Mouse (Mus musculus): ENCODE results near the gene Inafm2. TPM values are rescaled to one million over a fixed set of nuclear protein-coding genes. Genes with fewer than 3 reads are reported as not detected.
A peak's percentile ranks its signal among the peaks of the same experiment; 100 is the strongest.

Inafm2 gene
- polyA plus RNA-seq, 1 experiment, result 28.5 TPM

DNA sequence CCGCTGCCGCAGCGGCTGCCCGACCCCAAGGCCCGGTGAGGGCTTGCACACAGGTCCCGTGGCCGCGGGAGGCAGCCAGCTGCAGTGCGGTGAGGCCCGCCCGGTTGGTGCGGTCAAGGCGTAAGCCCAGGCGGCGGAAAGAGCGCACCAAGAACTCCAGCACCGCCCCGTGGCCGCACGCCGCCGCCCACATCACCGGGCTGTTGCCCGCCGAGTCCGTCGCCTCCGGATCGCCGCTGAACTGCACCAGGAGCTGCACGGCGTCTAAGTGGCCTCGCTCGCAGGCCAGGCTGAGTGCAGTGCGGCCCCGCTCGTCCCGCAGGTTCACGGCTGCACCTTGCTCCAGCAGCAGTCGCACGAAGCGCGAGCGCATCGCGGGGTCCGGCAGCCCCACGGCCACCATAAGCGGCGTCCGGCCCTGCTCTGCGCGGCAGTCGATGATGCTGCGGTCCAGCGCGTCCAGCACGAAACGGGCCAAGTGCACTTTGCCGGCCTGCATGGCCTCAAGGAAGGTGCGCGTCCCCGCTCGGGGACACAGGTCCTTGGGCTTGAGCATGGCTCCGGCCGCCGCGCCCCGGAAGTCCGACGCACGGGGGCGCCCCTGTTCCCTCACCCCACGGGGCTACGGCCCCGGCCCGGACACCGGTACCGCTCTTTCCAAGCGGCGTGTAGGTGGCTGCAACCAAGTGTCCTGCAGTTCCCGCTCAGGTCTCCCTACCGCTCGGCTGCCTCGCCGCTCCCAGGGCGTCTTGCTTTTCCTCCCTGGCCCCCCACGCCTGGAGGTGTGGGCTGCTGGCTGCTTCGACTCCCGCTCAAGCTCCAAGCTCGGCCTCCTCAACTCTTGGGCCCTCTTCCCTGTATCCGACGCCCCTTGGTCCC is 42.4 kb upstream of the Inafm2 start:
- Histone ChIP-seq H3K4me3 (replicated peaks; ENCODE audit: control insufficient read depth, low read depth, low read length) (peak overlapping the region; percentile 64), H3K27ac (ENCODE audit: control insufficient read depth, insufficient read depth, low read depth, low read length, poor library complexity) (peak overlapping the region; percentile 3; the same call in 1 of the 2 replicates), H3K4me1 (ENCODE audit: control insufficient read depth, insufficient read depth, low read length) (peaks cover 4% of the 10 kb centered on the region)
- under 1% methylated on average over 93 of the region's 93 CpGs for WGBS
- TF ChIP-seq POLR2A (IDR thresholded peaks at IDR 0.05; ENCODE audit: borderline replicate concordance, control insufficient read depth, low read depth, low read length) (peak; percentile 18; the same call in 1 of the 2 replicates), CTCF (IDR thresholded peaks at IDR 0.05; ENCODE audit: control insufficient read depth, insufficient read depth, low read length) (no peak; the same call in 1 of the 2 replicates)

DNA sequence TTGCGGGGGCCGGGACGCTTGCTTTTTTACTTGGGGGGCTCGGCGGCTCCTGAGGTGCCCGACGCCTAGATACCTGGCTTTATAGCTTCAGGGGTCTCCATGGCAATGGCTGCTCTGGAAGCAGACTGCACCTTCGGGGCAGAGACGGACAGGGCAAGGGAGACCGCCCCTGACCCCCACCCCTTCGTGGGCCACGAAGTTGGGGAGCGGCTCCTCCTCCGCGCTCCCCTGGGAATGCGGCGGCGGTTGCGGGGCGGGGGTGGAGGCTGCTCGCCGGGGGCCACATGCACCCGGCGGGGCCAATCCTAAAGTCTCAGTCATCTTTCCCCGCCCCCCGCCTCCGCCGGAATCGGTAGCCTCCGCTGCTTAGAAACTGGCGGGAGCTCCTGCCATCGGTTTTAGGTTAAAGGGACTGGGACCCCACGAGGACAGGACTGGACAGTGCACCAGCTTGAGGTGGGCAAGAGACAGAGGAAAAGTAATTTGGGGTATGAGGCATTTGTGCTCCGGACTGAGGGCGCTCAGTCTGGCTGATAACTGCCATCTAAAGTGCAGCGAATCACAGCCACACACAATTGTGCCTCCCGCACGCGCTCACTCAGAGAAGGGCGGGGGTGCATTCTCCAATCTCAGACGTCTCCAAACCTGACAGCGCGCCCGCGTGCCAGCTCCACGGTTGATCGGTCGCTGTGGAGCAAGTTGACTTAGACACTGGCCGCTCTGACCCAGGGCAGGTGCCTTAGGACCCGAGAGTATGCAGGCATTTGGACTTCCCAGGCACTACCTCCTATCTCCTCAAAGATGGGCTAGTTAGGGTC is 41.4 kb upstream of the Inafm2 start, which contains the start of gene Ankrd63:
Ankrd63 (minus strand) TSS at position 51 of the 818 bp plus-strand sequence.
- Histone ChIP-seq H3K4me1 (ENCODE audit: control insufficient read depth, insufficient read depth, low read length) (peaks cover 4% of the 10 kb centered on the region), H3K4me3 (replicated peaks; ENCODE audit: control insufficient read depth, low read depth, low read length) (peak within 1 kb of the TSS; percentile 64), H3K27ac (ENCODE audit: control insufficient read depth, insufficient read depth, low read depth, low read length, poor library complexity) (peak within 1 kb of the TSS; percentile 3; the same call in 1 of the 2 replicates)
- 1% methylated on average over 50 of the region's 50 CpGs for WGBS
- TF ChIP-seq CTCF (IDR thresholded peaks at IDR 0.05; ENCODE audit: control insufficient read depth, insufficient read depth, low read length) (no peak), POLR2A (IDR thresholded peaks at IDR 0.05; ENCODE audit: borderline replicate concordance, control insufficient read depth, low read depth, low read length) (no peak)

DNA sequence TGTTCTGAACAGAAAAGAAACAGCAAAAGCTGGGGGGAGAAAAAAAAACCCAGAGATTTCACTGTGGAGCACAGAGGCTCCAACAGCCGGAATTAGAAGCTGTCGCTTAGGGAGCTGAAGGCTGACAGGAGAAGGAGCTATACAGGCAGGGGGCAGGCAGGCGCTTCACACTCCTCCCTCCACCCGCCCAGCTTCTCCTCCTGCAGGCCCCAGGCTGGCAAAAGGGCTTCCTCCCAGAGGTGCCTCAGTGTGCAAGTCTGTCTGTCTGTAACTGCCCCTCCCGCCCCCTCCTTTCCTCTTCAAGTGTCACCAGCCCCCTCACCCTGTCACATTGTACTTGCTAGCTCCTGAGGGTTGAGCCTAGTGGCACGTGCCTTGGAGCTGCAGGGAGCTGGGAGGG is 39.1 kb upstream of the Inafm2 start:
- H3K4me1 ChIP-seq (ENCODE audit: control insufficient read depth, insufficient read depth, low read length), result peaks cover 8% of the 10 kb centered on the region
- TF ChIP-seq CTCF (IDR thresholded peaks at IDR 0.05; ENCODE audit: control insufficient read depth, insufficient read depth, low read length) (no peak), POLR2A (IDR thresholded peaks at IDR 0.05; ENCODE audit: borderline replicate concordance, control insufficient read depth, low read depth, low read length) (no peak)
- H3K4me3 ChIP-seq (replicated peaks; ENCODE audit: control insufficient read depth, low read depth, low read length), result no peak overlapping the region
- no peak overlapping the region for H3K27ac ChIP-seq (ENCODE audit: control insufficient read depth, insufficient read depth, low read depth, low read length, poor library complexity)
- WGBS, result 7% methylated on average over 6 of the region's 6 CpGs

DNA sequence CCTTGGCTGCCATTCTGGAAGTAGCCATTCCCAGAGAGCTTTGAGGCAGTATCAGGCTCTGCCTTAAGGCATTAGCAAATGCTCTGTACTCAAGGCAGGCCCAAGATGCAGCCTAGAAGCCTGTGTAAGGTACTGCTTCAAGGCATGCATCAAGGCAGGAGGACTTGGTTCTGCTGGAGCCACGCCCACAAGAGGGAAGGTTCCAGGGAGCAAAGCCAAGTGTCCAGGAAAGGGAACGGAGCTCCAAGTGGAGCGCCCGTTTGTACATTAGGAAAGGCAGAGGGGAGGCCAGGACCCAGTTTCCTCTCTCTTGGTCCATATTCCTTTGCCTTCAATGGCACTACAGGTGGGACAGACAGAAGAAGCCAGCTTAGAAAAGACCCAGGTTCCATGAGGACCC is 37.1 kb upstream of the Inafm2 start:
- peaks cover 8% of the 10 kb centered on the region for H3K4me1 ChIP-seq (ENCODE audit: control insufficient read depth, insufficient read depth, low read length)
- WGBS, result 71% methylated on average over 4 of the region's 4 CpGs
- H3K4me3 ChIP-seq (replicated peaks; ENCODE audit: control insufficient read depth, low read depth, low read length), result no peak overlapping the region
- no peak overlapping the region for H3K27ac ChIP-seq (ENCODE audit: control insufficient read depth, insufficient read depth, low read depth, low read length, poor library complexity)
- no peak for TF ChIP-seq POLR2A (IDR thresholded peaks at IDR 0.05; ENCODE audit: borderline replicate concordance, control insufficient read depth, low read depth, low read length)
- TF ChIP-seq CTCF (IDR thresholded peaks at IDR 0.05; ENCODE audit: control insufficient read depth, insufficient read depth, low read length), result no peak

GRCm38 (mm10) chr2:118709655-118710221 is 35.8 kb upstream of the Inafm2 start:
- no peak overlapping the region for H3K27ac ChIP-seq (ENCODE audit: control insufficient read depth, insufficient read depth, low read depth, low read length, poor library complexity)
- WGBS, result 32% methylated on average over 4 of the region's 4 CpGs
- H3K4me1 ChIP-seq (ENCODE audit: control insufficient read depth, insufficient read depth, low read length), result peaks cover 10% of the 10 kb centered on the region
- TF ChIP-seq CTCF (IDR thresholded peaks at IDR 0.05; ENCODE audit: control insufficient read depth, insufficient read depth, low read length), result no peak
- no peak for TF ChIP-seq POLR2A (IDR thresholded peaks at IDR 0.05; ENCODE audit: borderline replicate concordance, control insufficient read depth, low read depth, low read length)
- H3K4me3 ChIP-seq (replicated peaks; ENCODE audit: control insufficient read depth, low read depth, low read length), result no peak overlapping the region

- peak overlapping the region; percentile 34; the same call in 1 of the 2 replicates for H3K27ac ChIP-seq (ENCODE audit: control insufficient read depth, insufficient read depth, low read depth, low read length, poor library complexity)
- no peak overlapping the region for H3K4me3 ChIP-seq (replicated peaks; ENCODE audit: control insufficient read depth, low read depth, low read length)
- WGBS, result 21% methylated on average over 36 of the region's 36 CpGs
- H3K4me1 ChIP-seq (ENCODE audit: control insufficient read depth, insufficient read depth, low read length), result peaks cover 10% of the 10 kb centered on the region
- TF ChIP-seq CTCF (IDR thresholded peaks at IDR 0.05; ENCODE audit: control insufficient read depth, insufficient read depth, low read length) (no peak), POLR2A (IDR thresholded peaks at IDR 0.05; ENCODE audit: borderline replicate concordance, control insufficient read depth, low read depth, low read length) (no peak)
Observed at GRCm38 (mm10) chr2:118711038-118711494, 34.5 kb upstream of the Inafm2 start.

DNA sequence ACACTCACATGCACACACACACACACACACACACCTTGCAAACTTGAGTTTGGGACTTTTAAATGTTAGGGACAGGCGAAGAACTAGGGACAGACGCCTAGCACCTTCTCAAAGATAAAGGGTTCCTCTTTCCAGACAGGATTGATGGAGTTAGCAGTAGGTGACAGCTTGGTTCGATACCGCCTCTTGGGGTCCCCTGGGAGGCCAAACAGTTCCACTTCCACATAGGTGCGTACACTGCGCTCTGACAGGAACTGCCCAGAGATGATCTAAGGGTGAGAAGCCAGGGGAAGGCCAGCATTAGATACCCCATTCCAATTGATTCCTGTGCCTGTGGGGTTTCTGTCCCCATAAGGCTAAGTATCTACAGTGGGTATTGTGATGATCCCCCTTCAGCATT is 31.9 kb upstream of the Inafm2 start:
- 68% methylated on average over 6 of the region's 6 CpGs for WGBS

More for the DNA sequence above, 31.9 kb upstream of the Inafm2 start:
- Histone ChIP-seq H3K27ac (ENCODE audit: control insufficient read depth, insufficient read depth, low read depth, low read length, poor library complexity) (no peak overlapping the region), H3K4me1 (ENCODE audit: control insufficient read depth, insufficient read depth, low read length) (peaks cover 10% of the 10 kb centered on the region), H3K4me3 (replicated peaks; ENCODE audit: control insufficient read depth, low read depth, low read length) (no peak overlapping the region)
- no peak for TF ChIP-seq CTCF (IDR thresholded peaks at IDR 0.05; ENCODE audit: control insufficient read depth, insufficient read depth, low read length)
- no peak for TF ChIP-seq POLR2A (IDR thresholded peaks at IDR 0.05; ENCODE audit: borderline replicate concordance, control insufficient read depth, low read depth, low read length)
